Mouse (Mus musculus) brain, adult 2 months (tissue): ENCODE data around the gene Smim20.
A peak's percentile ranks its signal among the peaks of the same experiment; 100 is the strongest.

Source experiments
- DNase-seq: peaks from one replicate; pipeline ENCODE4 v3.0.0; 2011; ENCODE audit warnings: low read depth, low spot score

Gene Smim20

DNA sequence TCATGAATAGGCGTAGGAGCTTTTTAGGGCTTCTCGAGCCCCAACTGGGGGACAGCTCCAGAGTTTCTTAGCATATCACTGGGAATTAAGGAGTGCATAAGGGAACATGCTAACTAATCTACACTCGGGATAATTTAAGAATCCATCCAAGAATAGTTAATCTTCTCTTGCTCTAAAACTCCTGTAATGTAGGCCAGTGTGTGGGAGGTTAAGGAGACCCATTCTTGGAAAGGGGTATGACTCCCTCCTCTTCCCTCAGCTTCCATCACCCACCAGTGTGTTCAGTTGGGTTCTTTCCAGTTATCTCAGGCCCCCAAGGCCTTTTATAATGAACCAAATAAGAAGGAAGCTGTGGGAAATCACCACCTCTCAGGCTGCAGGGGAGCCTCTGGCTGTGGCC lies 40.0 kb downstream of the Smim20 start:
- peak; percentile 31 for DNase-seq

DNA sequence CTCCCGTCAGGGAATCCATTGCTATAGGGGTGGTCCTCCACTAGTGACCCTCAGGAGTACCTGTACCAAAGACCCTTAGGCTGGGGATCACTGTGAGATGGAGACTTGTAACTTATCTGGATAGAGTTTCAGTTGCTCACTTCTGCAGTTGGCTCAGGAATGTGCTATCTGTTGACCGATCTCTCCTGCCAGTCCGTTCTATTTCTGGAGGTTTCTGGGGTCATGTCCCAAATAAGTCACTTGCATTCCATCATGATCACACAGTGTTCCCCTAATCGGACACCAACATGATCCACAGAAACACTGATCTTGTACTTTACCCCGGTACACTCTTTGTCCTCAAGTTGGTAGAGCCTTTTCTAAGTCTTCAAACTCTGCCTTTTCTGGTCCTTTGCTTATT lies 40.6 kb downstream of the Smim20 start:
- no peak for DNase-seq

DNA sequence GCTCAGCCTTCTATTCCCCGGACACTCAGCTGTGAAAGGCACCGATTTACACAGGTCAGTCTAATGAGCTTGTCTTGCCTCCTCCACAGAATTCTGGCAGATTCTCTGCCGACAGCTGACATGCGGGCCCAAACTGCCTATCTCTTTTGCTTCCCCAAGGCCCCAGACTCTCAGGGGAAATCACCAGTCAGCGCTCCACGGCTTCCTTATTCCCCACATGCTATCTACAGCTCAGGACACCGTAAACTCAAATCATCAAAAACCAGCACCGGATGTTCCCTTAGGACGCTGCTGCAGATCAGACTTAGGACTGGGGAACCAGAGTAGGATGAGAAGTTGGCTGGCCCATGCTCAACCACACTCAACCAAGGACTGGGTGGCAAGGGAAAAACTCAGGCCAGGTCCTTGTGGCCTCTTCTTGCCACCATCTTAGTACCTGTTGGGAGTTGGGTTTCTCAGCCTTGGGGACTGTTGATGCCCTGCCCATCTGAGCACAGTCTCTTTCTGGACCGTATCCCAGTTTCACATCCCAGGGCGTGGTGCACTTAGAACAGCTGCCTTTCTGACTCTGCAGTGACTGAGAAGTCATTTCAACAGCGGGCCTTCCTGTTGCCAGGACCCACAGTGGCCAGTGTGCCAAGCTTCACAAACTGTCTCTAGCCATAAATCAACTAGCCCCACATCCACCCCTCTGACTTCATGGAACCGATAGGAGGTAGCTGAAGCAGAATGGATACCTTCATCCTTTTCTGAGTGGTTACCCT lies 47.7 kb downstream of the Smim20 start:
- DNase-seq, result no peak

- DNase-seq, result no peak
These were observed 48.9 kb downstream of the Smim20 start for GRCm38 (mm10) chr5:53315829-53316228.

DNA sequence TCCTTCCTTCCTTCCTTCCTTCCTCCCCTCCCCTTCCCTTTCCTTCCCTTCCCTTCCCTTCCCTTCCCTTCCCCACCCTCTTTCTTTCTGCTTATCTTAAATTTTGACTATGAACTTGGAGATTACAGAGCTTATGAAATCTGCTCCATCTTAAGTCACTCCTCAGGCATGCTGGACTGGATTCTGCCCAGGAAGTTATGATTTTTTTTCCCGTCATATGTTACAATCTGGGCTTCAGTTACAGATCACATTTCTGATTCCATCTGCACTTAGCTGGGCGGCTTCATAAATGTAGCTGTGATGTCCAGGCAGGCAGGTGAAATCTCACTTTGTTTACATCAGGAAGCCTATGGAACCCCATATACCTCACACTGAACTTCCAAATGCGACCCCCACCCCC lies 50.5 kb downstream of the Smim20 start:
- peak; percentile 48 for DNase-seq

DNA sequence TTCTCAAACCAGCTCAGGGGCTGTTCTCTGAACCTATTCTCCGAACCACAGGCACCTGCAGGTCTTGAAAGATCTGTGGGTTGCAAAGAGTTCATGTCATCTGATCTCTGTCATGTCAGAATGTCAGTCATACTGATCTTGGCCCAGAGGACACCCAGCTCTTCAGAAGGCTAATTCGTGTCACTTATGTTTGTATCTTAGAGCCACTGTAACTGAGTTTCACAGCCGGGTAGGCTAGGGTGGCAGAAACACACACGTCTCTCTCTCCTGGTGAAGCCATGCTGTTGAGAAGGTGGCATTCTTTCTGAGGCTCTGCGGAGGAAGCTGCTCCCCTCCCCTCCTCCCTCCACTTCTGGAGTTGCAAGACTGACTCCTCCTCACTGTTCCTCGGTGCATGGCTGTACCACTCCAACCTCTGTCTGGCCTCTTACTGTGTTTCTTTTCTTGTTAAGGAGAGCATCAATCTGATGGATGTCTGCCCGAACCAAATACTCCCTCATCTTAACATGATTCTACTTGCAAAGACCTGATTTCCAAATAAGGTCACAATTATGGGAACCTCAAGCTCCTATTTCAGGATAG lies 51.1 kb downstream of the Smim20 start:
- DNase-seq, result peak; percentile 64

DNA sequence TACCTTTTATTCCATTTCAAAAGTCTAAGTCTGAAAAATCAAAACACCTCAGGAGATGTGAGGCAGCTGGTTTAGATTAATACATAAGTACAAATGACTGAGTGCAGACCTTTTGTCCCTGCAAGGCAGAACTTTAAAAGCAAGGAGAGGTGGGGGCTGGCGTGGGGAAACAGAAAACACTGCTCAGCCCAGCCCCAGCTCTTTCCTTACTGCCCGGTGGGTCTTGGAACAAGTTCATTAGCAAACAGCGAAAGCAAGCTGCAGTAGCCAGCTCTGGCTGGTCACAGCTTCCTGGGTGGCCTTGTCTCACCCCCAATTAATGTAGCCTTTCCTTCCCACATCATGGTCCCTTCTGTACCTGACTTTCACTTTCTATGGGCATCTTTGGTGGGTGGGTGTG lies 53.4 kb downstream of the Smim20 start:
- DNase-seq, result no peak

- DNase-seq, result no peak
These were observed 55.0 kb downstream of the Smim20 start for GRCm38 (mm10) chr5:53321901-53322300.

- DNase-seq, result no peak
These were observed 55.6 kb downstream of the Smim20 start for GRCm38 (mm10) chr5:53322471-53322870.

- DNase-seq, result peak; percentile 58
These were observed 56.2 kb downstream of the Smim20 start for GRCm38 (mm10) chr5:53323121-53323520.

DNA sequence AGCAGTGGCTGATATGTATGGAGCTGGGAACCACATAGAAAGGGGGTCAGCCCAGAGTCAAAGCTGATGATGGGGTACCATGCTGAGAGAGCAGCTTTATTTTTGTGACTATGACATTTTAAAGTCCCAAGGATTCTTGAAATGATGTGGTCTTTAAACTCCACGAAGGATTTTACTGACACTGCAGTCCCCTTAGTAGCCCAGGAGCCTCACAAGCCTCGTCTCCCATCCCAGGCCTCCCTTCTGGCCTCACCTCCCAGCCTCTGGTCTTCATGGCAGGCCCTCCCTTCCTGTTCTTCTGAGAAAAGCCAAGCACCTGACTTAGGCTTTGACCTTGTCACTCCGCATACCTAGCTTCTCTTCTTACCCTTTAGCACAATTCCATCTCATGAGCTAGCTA lies 57.4 kb downstream of the Smim20 start:
- no peak for DNase-seq

- no peak for DNase-seq
These were observed 57.9 kb downstream of the Smim20 start for GRCm38 (mm10) chr5:53324791-53325190.

DNA sequence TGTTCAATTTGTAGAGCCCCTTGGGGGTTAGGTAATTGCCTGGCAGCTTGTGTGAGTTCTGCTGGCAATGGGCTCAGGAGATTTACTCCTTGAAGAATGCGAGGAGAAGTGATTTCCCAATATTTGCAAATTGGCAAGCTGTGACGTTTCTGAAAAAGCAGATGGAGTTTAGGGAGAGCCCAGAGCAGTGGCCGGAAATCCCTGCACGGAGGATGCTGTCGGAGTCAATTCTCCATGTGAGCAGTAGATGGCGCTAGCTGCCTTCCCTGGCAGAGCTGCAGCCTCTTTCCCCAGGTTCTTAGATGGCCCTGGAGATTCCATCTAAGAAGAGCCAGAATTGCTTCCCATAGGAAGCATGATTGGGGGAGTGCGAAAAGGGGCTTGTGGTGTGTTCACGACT lies 59.1 kb downstream of the Smim20 start:
- DNase-seq, result peak; percentile 91

DNA sequence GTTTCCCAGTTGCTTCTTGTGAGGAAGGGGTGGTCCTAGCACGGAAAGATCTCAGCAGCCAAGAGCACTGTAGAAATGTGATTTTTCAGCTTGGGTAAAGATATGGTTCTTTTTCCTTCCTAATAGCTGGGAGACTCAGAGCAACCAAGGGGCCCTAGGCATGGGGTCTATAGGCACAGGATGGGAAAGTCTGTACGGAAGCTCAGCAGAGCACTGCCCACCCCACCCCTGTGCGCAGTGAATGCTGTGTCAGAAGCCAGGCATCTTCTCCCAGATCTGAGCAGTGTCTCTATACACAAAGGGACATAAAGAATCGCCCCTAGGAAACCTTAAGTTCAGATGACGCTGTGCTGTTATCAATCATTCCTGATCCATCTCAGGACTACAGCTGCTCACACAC lies 59.6 kb downstream of the Smim20 start:
- DNase-seq, result no peak
